Mouse (Mus musculus) embryonic fibroblast, embryonic 13.5 days (primary cell): ENCODE results near the gene Pafah1b2. TPM values are rescaled to one million over a fixed set of nuclear protein-coding genes. Genes with fewer than 3 reads are reported as not detected.

ENCODE experiments used
- H3K27ac ChIP-seq: 2 replicates; pipeline ENCODE4 v1.5.1; 2012; ENCODE audit warnings: low read length, control low read depth, inconsistent platforms; ENCODE audit not compliant: insufficient read depth
- H3K4me1 ChIP-seq: 2 replicates; pipeline ENCODE4 v1.6.1; 2011; ENCODE audit warnings: low read length; ENCODE audit not compliant: control insufficient read depth, insufficient read depth
- H3K4me3 ChIP-seq: 2 replicates; pipeline ENCODE4 v1.5.1; 2011; ENCODE audit warnings: mild to moderate bottlenecking, control low read depth, low read length; ENCODE audit not compliant: insufficient read depth
- CTCF ChIP-seq: IDR thresholded peaks from 2 replicates; pipeline ENCODE4 v1.5.1; 2011; ENCODE audit warnings: mild to moderate bottlenecking, control low read depth, low read length, moderate library complexity, borderline replicate concordance; ENCODE audit not compliant: insufficient read depth
- POLR2A ChIP-seq: IDR thresholded peaks from 2 replicates; pipeline ENCODE4 v1.6.1; 2011; ENCODE audit warnings: low read depth, mild to moderate bottlenecking, control low read depth, low read length, moderate library complexity
- polyA plus RNA-seq: library from polyadenylated mRNA; stranded (reverse); fragments of >200 nt; gene quantifications from 2 replicates; pipeline ENCODE4 v1.2.4, GENCODE M21; 2011; ENCODE audit warnings: low read depth; ENCODE audit not compliant: missing spikeins, insufficient read length

The Pafah1b2 gene
- polyA plus RNA-seq, 1 experiment = 179 TPM

- H3K27ac ChIP-seq = peak within 1 kb of the TSS; percentile 95
- peak within 1 kb of the TSS; percentile 68 for H3K4me3 ChIP-seq
- TF ChIP-seq POLR2A = peak; percentile 94
- TF ChIP-seq CTCF = no peak
- peaks cover 7% of the 10 kb centered on the region for H3K4me1 ChIP-seq
Measured at GRCm38 (mm10) chr9:45935628-45936210, 76.8 kb downstream of the Pafah1b2 start, which contains the start of gene Tagln. Gene Tagln, minus strand, starts transcription at chr9:45936058.

- Histone ChIP-seq H3K27ac (peak overlapping the region; percentile 16), H3K4me3 (peak overlapping the region; percentile 68)
Measured at GRCm38 (mm10) chr9:45932571-45933415, 79.7 kb downstream of the Pafah1b2 start.

GRCm38 (mm10) chr9:45931958-45932357 lies 80.5 kb downstream of the Pafah1b2 start:
- Histone ChIP-seq H3K4me3 (peak overlapping the region; percentile 68), H3K27ac (peak overlapping the region; percentile 16), H3K4me1 (peaks cover 7% of the 10 kb centered on the region)
- no peak; the same call in 1 of the 2 replicates for TF ChIP-seq POLR2A
- no peak for TF ChIP-seq CTCF

More at GRCm38 (mm10) chr9:45932571-45933415, 79.7 kb downstream of the Pafah1b2 start:
- peaks cover 7% of the 10 kb centered on the region for H3K4me1 ChIP-seq
- TF ChIP-seq POLR2A (peak; percentile 55), CTCF (no peak)

- Histone ChIP-seq H3K4me3 (no peak overlapping the region), H3K27ac (no peak overlapping the region), H3K4me1 (no peaks in the 10 kb centered on the region)
- TF ChIP-seq POLR2A (peak; percentile 42; the same call in 1 of the 2 replicates), CTCF (no peak)
Measured at GRCm38 (mm10) chr9:45929285-45929684, 83.2 kb downstream of the Pafah1b2 start.

- H3K4me3 ChIP-seq = no peak overlapping the region
- TF ChIP-seq POLR2A (no peak), CTCF (no peak)
- H3K27ac ChIP-seq = peak overlapping the region; percentile 71
- no peaks in the 10 kb centered on the region for H3K4me1 ChIP-seq
Measured at GRCm38 (mm10) chr9:45919895-45920294, 92.6 kb downstream of the Pafah1b2 start.

GRCm38 (mm10) chr9:45917041-45917934 lies 95.2 kb downstream of the Pafah1b2 start:
- H3K4me3 ChIP-seq = no peak overlapping the region
- no peak for TF ChIP-seq POLR2A
- no peak for TF ChIP-seq CTCF
- no peak overlapping the region for H3K27ac ChIP-seq

GRCm38 (mm10) chr9:45915659-45916058 lies 96.8 kb downstream of the Pafah1b2 start:
- H3K4me1 ChIP-seq = no peaks in the 10 kb centered on the region
- no peak overlapping the region for H3K4me3 ChIP-seq
- no peak overlapping the region for H3K27ac ChIP-seq
- TF ChIP-seq CTCF = no peak
- TF ChIP-seq POLR2A = no peak

More at GRCm38 (mm10) chr9:45917041-45917934, 95.2 kb downstream of the Pafah1b2 start:
- H3K4me1 ChIP-seq = no peaks in the 10 kb centered on the region

Other genes starting within 250 kb of the Pafah1b2 start
- 23.2 and 29.1 TPM in 2 replicates for gene Cep164, start 184.0 kb downstream of the Pafah1b2 start, polyA plus RNA-seq
- gene Bace1, start 174.1 kb downstream of the Pafah1b2 start, polyA plus RNA-seq = 59.9 and 60.0 TPM in 2 replicates
- gene Pcsk7, start 106.2 kb downstream of the Pafah1b2 start, polyA plus RNA-seq = 19.6 and 24.0 TPM in 2 replicates
- gene Rnf214, start 105.8 kb downstream of the Pafah1b2 start, polyA plus RNA-seq = 39.7 and 43.6 TPM in 2 replicates
- gene Tagln, start 76.6 kb downstream of the Pafah1b2 start, polyA plus RNA-seq = 1,824 and 2,709 TPM in 2 replicates
- 153 and 185 TPM in 2 replicates for gene Sidt2, start 57.4 kb downstream of the Pafah1b2 start, polyA plus RNA-seq
- gene Sik3, start 130 bp upstream of the Pafah1b2 start, polyA plus RNA-seq = 37.7 and 41.1 TPM in 2 replicates
- gene Apoa1, start 215.9 kb upstream of the Pafah1b2 start, polyA plus RNA-seq = not detected in 2 replicates
- gene Apoc3, start 222.9 kb upstream of the Pafah1b2 start, polyA plus RNA-seq = not detected in 2 replicates
- not detected in 2 replicates for gene Apoa4, start 228.0 kb upstream of the Pafah1b2 start, polyA plus RNA-seq